Mouse (Mus musculus) liver, embryonic 14 days (tissue): Measurements from ENCODE around the gene Serpinc1. TPM values are rescaled to one million over a fixed set of nuclear protein-coding genes. Genes with fewer than 3 reads are reported as not detected.

ENCODE experiments used
- polyA plus RNA-seq: library from polyadenylated mRNA; depleted of rRNA; stranded (reverse); fragments of >200 nt; gene quantifications from 2 replicates; pipeline ENCODE4 v1.2.3, GENCODE M21; 2012; rRNA removed

Gene Serpinc1
- polyA plus RNA-seq, result 270 and 300 TPM in 2 replicates

DNA sequence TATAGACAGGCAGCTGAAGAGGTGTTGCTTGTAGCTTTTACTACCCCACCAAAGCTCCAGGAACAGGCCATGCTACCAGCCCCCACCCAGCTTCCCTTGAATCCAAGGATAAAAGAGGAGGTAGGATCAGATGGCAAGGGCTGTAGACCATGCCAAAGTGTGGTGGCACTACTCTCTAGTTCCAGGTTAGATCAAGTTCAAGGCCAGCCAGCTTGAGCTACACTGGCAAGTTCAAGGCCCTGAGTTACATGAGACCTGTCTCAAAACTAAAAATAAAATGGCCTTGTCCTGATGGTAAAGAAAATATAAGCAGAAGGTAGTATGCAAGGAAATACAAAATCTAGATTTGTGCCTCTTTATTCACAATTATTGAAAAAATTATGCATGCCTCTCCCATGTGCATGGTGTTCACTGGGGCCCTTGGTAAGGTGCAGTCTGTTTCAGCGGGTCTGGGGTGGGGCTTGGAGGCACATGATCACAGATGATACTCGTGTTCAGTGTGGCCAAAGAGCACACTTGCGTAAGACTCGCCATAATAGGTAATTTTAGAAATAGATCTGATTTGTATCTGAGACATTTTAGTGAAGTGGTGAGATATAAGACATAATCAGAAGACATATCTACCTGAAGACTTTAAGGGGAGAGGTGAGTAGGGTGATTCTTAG lies at the start of gene Serpinc1:
Gene Serpinc1 (plus strand): TSS at position 515 of the 665 bp plus-strand sequence.

DNA sequence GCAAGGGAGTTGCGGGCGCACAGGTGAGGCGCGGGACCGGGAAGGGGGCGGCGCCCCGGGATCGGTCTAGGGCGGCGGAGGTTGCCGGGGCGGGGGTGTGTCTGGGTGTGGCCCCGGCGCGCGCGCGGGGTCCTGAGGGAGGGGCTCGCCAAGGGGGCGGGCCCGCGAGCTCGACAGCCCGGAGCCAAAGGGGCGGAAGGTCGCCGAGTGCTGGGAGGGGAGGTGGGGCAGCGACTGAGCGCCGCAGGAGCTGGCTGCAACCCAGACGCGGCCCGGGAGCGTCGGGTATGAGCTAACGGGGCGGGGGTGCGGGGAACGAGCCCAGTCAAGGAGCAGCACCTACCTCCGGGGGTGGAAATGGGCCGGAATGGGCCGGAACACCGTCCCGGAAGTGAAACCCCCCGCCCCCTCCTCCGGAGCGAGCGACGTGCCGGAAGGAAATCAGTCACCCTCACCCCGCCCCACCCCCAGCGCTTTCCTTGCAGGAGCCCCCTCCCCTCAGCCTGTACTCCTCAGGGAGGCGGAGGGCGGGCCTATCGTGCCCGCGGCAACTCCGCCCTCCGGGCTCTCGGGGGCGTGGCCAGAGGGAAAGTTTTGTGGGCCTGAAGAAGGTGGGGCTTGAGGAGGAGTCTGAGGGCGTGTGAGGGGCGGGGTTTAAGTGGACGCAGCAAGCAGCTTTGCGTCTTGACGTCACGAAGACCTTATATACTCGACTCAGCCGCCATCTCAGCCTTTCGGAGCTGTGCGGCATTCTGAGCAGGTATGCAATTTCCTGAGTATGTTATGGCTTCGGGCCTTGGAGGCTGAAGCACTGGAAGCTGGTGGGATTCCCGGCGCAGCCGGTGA lies 56.3 kb downstream of the Serpinc1 start, which contains the start of gene Zbtb37:
Gene Zbtb37 (minus strand): TSS at position 415 of the 846 bp plus-strand sequence.

Other genes with a start within 250 kb of the Serpinc1 start
- gene Rabgap1l, start 185.4 kb upstream of the Serpinc1 start, polyA plus RNA-seq, result 19.0 and 20.6 TPM in 2 replicates
- gene Rc3h1, start 72.2 kb upstream of the Serpinc1 start, polyA plus RNA-seq, result 3.0 and 3.8 TPM in 2 replicates
- 0.74 and 0.98 TPM in 2 replicates for gene Zbtb37, start 56.3 kb downstream of the Serpinc1 start, polyA plus RNA-seq
- 16.6 and 19.3 TPM in 2 replicates for gene Dars2, start 92.1 kb downstream of the Serpinc1 start, polyA plus RNA-seq
- 15.5 and 19.2 TPM in 2 replicates for gene Cenpl, start 92.1 kb downstream of the Serpinc1 start, polyA plus RNA-seq
- gene Klhl20, start 152.9 kb downstream of the Serpinc1 start, polyA plus RNA-seq, result 4.9 and 5.7 TPM in 2 replicates
- gene Ankrd45, start 164.1 kb downstream of the Serpinc1 start, polyA plus RNA-seq, result under 0.01 and 0.03 TPM in 2 replicates
- not detected in 2 replicates for gene Tex50, start 180.7 kb downstream of the Serpinc1 start, polyA plus RNA-seq